Mouse (Mus musculus): Measurements from ENCODE around the gene Tulp4. TPM values are rescaled to one million over a fixed set of nuclear protein-coding genes. Genes with fewer than 3 reads are reported as not detected.
"Not testable (repeated sequence)": the region's sequence is repeated elsewhere in the genome, so short reads cannot be mapped to it uniquely, and the experiment has no call there.

The Tulp4 gene
- polyA plus RNA-seq, 1 experiment from 2014 or later: 97.4 TPM

DNA sequence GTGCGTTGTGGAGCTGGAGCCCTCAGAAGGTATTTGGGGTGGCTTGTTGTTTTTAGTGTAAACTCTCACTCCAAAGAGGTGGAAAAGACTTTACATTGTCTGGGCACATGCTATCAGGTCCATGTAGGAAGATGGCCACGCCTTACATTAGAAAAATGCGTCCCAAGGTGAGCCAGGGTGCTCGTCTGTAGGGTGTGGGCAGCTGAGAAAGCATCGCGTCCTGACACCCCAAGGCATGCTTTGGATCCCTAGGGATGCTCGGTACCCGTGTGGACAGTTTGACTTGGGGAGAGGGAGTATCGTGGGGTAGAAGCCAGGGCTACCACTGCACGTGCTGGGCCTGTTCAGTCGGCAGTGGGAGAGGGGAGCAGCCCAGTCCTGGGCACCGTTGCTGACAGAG, 182.8 kb downstream of the Tulp4 start:
- not testable (repeated sequence) for H3K27me3 ChIP-seq (ENCODE audit: control insufficient read depth, insufficient read depth, low read length); H3K9me3 ChIP-seq (ENCODE audit: control insufficient read depth, low read length); H3K4me2 ChIP-seq; DNase-seq (ENCODE audit: low spot score, missing footprints); H3K4me3 ChIP-seq (ENCODE audit: low read depth, low read length); ATAC-seq (ENCODE audit: low FRiP score); H3K36me3 ChIP-seq (ENCODE audit: control insufficient read depth, insufficient read depth, low read length); H3K4me1 ChIP-seq (ENCODE audit: control insufficient read depth, insufficient read depth, low read length); H3K9ac ChIP-seq (ENCODE audit: low read length); H3K27ac ChIP-seq (ENCODE audit: low read depth, low read length)
- WGBS: 97% methylated on average over 9 of the region's 12 CpGs

DNA sequence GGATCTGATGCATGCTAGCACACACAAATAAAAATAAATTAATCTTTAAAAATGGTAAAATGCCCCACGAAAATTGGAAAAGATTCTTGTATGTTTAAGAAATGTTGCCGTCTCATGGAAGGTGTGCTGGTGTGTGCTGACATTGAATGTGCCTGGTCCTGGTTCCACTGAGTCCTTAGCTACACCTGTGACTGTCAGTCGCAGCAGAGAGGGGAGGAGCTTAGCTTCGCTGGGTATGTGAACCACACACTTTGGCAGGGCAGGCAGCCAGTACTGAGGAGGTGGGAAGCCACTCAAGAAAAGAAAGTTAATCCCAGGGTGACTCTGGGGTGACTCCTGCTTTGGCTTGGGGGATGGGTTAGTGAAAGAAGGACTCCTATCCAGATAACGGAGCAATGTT, 187.6 kb downstream of the Tulp4 start:
- WGBS: no CpG with 5 or more reads among the region's 5 CpGs
- not testable (repeated sequence) for H3K36me3 ChIP-seq (ENCODE audit: control insufficient read depth, insufficient read depth, low read length); H3K4me1 ChIP-seq (ENCODE audit: control insufficient read depth, insufficient read depth, low read length); DNase-seq (ENCODE audit: low spot score, missing footprints); H3K27ac ChIP-seq (ENCODE audit: low read depth, low read length); ATAC-seq (ENCODE audit: low FRiP score); H3K4me2 ChIP-seq; H3K4me3 ChIP-seq (ENCODE audit: low read depth, low read length); H3K27me3 ChIP-seq (ENCODE audit: control insufficient read depth, insufficient read depth, low read length); H3K9ac ChIP-seq (ENCODE audit: low read length); H3K9me3 ChIP-seq (ENCODE audit: control insufficient read depth, low read length)

DNA sequence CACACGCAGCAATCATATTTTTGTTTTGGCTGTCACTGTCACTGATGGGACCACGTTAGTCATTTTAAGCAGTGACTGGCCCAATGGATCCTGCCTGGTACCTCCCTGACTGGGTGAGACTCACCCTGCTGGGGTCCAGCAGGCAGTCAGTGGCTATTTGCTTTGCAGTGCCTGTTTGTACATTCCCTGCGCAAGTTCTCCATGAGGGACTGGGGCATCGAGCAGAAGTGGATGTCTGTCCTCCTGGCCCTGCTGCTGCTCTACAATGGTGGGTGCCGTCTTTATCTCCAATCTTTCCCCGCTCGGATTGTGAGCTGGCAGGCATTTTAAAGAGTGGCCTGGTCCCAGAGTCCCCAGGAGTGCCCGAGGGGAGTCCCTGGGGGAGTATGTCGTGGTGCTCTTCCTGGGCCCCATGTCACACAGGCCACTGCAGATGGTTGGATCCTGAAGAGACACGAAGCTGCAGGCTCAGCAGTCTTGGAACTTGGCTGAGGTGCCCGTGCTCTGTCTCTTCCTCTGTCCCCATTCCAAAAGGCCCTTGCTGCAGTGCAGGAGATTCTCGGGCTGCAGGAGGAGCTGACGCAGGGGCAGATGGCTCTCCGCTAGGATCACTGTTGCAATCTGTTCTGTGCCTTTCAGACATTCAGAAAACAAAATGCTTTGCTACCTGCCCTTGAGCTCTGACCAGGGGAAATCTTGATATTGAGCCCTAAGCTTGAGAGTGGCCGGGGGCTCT, 191.0 kb downstream of the Tulp4 start:
- DNase-seq (ENCODE audit: low spot score, missing footprints); ATAC-seq (ENCODE audit: low FRiP score); H3K4me2 ChIP-seq; H3K9me3 ChIP-seq (ENCODE audit: control insufficient read depth, low read length); H3K36me3 ChIP-seq (ENCODE audit: control insufficient read depth, insufficient read depth, low read length); H3K4me3 ChIP-seq (ENCODE audit: low read depth, low read length); H3K27me3 ChIP-seq (ENCODE audit: control insufficient read depth, insufficient read depth, low read length); H3K27ac ChIP-seq (ENCODE audit: low read depth, low read length); H3K4me1 ChIP-seq (ENCODE audit: control insufficient read depth, insufficient read depth, low read length); H3K9ac ChIP-seq (ENCODE audit: low read length): not testable (repeated sequence)
- 86% methylated on average over 9 of the region's 15 CpGs for WGBS

DNA sequence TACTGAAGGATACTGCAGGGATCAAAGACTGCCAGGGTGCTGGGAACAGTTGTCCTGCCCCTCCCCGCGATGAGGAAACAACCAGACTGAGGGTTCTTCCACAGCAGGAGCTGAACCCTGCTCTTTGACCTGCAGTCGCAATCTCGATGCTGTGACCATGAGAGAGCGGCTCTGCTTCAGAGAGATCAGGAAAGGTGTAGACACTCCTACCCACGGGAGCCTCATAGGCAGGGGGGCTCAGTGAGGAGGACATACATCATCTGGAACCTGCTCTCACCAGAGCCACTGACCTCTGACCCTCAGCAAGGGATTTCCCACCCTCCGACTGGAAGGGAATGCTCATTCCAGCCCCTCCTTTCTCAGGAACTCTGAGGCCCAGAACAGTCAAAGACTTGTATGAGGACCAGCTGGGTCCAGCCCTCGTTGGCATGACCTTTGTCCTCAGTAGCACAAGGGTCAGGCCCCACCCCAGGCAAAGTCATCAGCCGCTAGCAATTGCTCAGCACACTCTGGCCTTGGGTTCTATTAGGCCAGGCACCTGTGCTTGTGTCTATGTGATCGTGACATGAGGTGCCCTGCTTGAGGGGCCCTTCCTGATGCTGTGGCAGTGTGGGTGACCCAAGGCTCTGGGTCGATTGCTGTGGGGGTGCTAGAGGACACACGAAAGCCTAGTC, 194.1 kb downstream of the Tulp4 start:
- not testable (repeated sequence) for H3K36me3 ChIP-seq (ENCODE audit: control insufficient read depth, insufficient read depth, low read length); DNase-seq (ENCODE audit: low spot score, missing footprints); H3K4me3 ChIP-seq (ENCODE audit: low read depth, low read length); H3K4me1 ChIP-seq (ENCODE audit: control insufficient read depth, insufficient read depth, low read length); H3K27me3 ChIP-seq (ENCODE audit: control insufficient read depth, insufficient read depth, low read length); H3K27ac ChIP-seq (ENCODE audit: low read depth, low read length); H3K9ac ChIP-seq (ENCODE audit: low read length); H3K9me3 ChIP-seq (ENCODE audit: control insufficient read depth, low read length); H3K4me2 ChIP-seq
- peak; percentile 50; the same call in 1 of the 2 replicates for ATAC-seq (ENCODE audit: low FRiP score)
- 81% methylated on average over 5 of the region's 12 CpGs for WGBS

Small RNA genes lying within 50 kb of the gene (microRNA-seq; reads per million reads assigned to microRNA genes)
- not detected for gene Gm22774

Other genes with a start within 250 kb of the Tulp4 start
- 0.74 and 0.91 TPM in 2 replicates for gene Synj2, start 165.2 kb upstream of the Tulp4 start, polyA plus RNA-seq (2014; fragmentation: Nextera tagmentation; extraction: Ambion mirVana)
- gene Serac1, start 26.7 kb upstream of the Tulp4 start, polyA plus RNA-seq (2014; fragmentation: Nextera tagmentation; extraction: Ambion mirVana): 7.7 and 7.9 TPM in 2 replicates
- gene Gtf2h5, start 26.7 kb upstream of the Tulp4 start, polyA plus RNA-seq (2014; fragmentation: Nextera tagmentation; extraction: Ambion mirVana): 169 and 171 TPM in 2 replicates
- gene Tmem181a, start 150.4 kb downstream of the Tulp4 start, polyA plus RNA-seq (2014; fragmentation: Nextera tagmentation; extraction: Ambion mirVana): 22.2 and 25.6 TPM in 2 replicates
- 32.0 and 32.1 TPM in 2 replicates for gene Dynlt1a, start 211.1 kb downstream of the Tulp4 start, polyA plus RNA-seq (2014; fragmentation: Nextera tagmentation; extraction: Ambion mirVana)

Measured in midbrain, embryonic 11.5 days (tissue).